ENCODE assay signal across 29 mouse cellular contexts in the genomic region with DNA sequence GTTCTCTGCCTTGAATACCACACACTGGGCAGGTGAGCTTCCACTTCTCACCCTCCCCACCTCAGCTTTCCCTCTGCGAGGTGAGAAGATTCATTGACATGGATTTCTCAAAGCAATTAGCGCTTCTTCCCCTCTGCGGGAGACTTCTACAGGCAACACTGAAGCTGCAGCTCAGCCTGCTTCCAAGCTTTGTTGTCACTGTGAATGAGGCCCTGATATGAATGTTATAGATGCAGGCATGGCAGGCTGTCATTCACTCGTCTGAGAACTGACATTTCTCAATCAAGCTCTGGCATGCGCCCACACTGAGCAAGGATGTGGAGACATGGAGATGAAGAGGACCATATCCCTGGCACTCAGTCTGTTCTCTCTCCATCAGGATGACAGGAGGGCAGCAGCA. TPM values are rescaled to one million over a fixed set of nuclear protein-coding genes. Genes with fewer than 3 reads are reported as not detected.
DNase-seq lines count a peak whose midpoint lies in the region; ATAC-seq and TF ChIP-seq lines count a peak whose summit lies in the region.
"Had no signal": no experiment of that assay in that cellular context is flagged by ENCODE, and none has a peak within 500 bp of the region (broad histone marks: within the 10 kb centered on the region; RNA-seq: fewer than 3 reads in every experiment).

No protein-coding gene starts in this region.

- no peak overlapping the region for H3K9ac ChIP-seq in forebrain, embryonic 14.5 days (ENCODE audit: low read length)
- no peak overlapping the region for H3K9ac ChIP-seq in forebrain, postnatal 0 days
- H3K9ac ChIP-seq in forebrain, embryonic 13.5 days: no peak overlapping the region
- H3K9ac ChIP-seq: embryonic facial prominence, embryonic 12.5 days; embryonic facial prominence, embryonic 15.5 days; heart, embryonic 13.5 days; hindbrain, embryonic 14.5 days; intestine, embryonic 15.5 days had no signal

- ATAC-seq in forebrain, embryonic 14.5 days: no peak
- ATAC-seq in forebrain, postnatal 0 days: peak; percentile 84
- no peak for ATAC-seq in forebrain, embryonic 13.5 days
- ATAC-seq: activated CD4-positive, CD25-positive, alpha-beta regulatory T cell, adult 4 months; intestine, embryonic 15.5 days had no signal

- H3K27ac ChIP-seq in forebrain, embryonic 14.5 days (ENCODE audit: low read depth, low read length): no peak overlapping the region
- H3K27ac ChIP-seq in forebrain, embryonic 10.5 days: no peak overlapping the region
- H3K27ac ChIP-seq in forebrain, postnatal 0 days (ENCODE audit: low read depth, low read length): no peak overlapping the region
- no peak overlapping the region for H3K27ac ChIP-seq in forebrain, embryonic 13.5 days
- H3K27ac ChIP-seq: embryonic facial prominence, embryonic 12.5 days; embryonic facial prominence, embryonic 15.5 days; heart, adult 2 months; heart, embryonic 10.5 days; heart, embryonic 13.5 days; hindbrain, embryonic 14.5 days; intestine, embryonic 15.5 days had no signal

- no peak for TF ChIP-seq CTCF in forebrain, postnatal 0 days (IDR thresholded peaks at IDR 0.05; ENCODE audit: low read depth)

- H3K4me1 ChIP-seq in forebrain, embryonic 14.5 days (ENCODE audit: control insufficient read depth, insufficient read depth, low read length): no peaks in the 10 kb centered on the region
- H3K4me1 ChIP-seq in forebrain, embryonic 10.5 days: no peaks in the 10 kb centered on the region
- no peaks in the 10 kb centered on the region for H3K4me1 ChIP-seq in forebrain, postnatal 0 days (ENCODE audit: insufficient read depth)
- H3K4me1 ChIP-seq in forebrain, embryonic 13.5 days: no peaks in the 10 kb centered on the region
- H3K4me1 ChIP-seq: embryonic facial prominence, embryonic 12.5 days; embryonic facial prominence, embryonic 15.5 days; heart, embryonic 13.5 days; intestine, embryonic 15.5 days had no signal

- no peak overlapping the region for H3K4me2 ChIP-seq in forebrain, embryonic 14.5 days (ENCODE audit: low read length)
- H3K4me2 ChIP-seq in forebrain, postnatal 0 days (ENCODE audit: low read depth): no peak overlapping the region
- no peak overlapping the region for H3K4me2 ChIP-seq in forebrain, embryonic 13.5 days
- H3K4me2 ChIP-seq: embryonic facial prominence, embryonic 12.5 days; embryonic facial prominence, embryonic 15.5 days; heart, embryonic 13.5 days; hindbrain, embryonic 14.5 days; intestine, embryonic 15.5 days had no signal

- H3K27me3 ChIP-seq in forebrain, embryonic 14.5 days (replicated peaks; ENCODE audit: control insufficient read depth, insufficient read depth, low read length): no peaks in the 10 kb centered on the region
- H3K27me3 ChIP-seq in forebrain, embryonic 10.5 days (ENCODE audit: poor library complexity, severe bottlenecking): no peaks in the 10 kb centered on the region
- no peaks in the 10 kb centered on the region for H3K27me3 ChIP-seq in forebrain, postnatal 0 days (ENCODE audit: insufficient read depth, low read length)
- H3K27me3 ChIP-seq in forebrain, embryonic 13.5 days: no peaks in the 10 kb centered on the region
- H3K27me3 ChIP-seq: embryonic facial prominence, embryonic 12.5 days; embryonic facial prominence, embryonic 15.5 days; heart, embryonic 13.5 days; intestine, embryonic 15.5 days had no signal

- no peaks in the 10 kb centered on the region for H3K9me3 ChIP-seq in forebrain, embryonic 14.5 days (replicated peaks; ENCODE audit: control insufficient read depth, low read length)
- no peaks in the 10 kb centered on the region for H3K9me3 ChIP-seq in forebrain, embryonic 10.5 days
- H3K9me3 ChIP-seq in forebrain, postnatal 0 days (ENCODE audit: low read length): no peaks in the 10 kb centered on the region
- no peaks in the 10 kb centered on the region for H3K9me3 ChIP-seq in forebrain, embryonic 13.5 days (replicated peaks)
- H3K9me3 ChIP-seq: embryonic facial prominence, embryonic 12.5 days; embryonic facial prominence, embryonic 15.5 days; heart, embryonic 10.5 days; heart, embryonic 13.5 days; intestine, embryonic 15.5 days had no signal

- WGBS in forebrain, embryonic 14.5 days: 66% methylated on average over 5 of the region's 5 CpGs
- 72% methylated on average over 5 of the region's 5 CpGs for WGBS in forebrain, embryonic 10.5 days
- WGBS in forebrain, postnatal 0 days: 52% methylated on average over 5 of the region's 5 CpGs
- WGBS in forebrain, embryonic 13.5 days: 59% methylated on average over 5 of the region's 5 CpGs

- H3K36me3 ChIP-seq in forebrain, embryonic 14.5 days (ENCODE audit: control insufficient read depth, insufficient read depth, low read length): no peaks in the 10 kb centered on the region
- H3K36me3 ChIP-seq in forebrain, embryonic 10.5 days (replicated peaks): no peaks in the 10 kb centered on the region
- H3K36me3 ChIP-seq in forebrain, postnatal 0 days (ENCODE audit: insufficient read depth): no peaks in the 10 kb centered on the region
- no peaks in the 10 kb centered on the region for H3K36me3 ChIP-seq in forebrain, embryonic 13.5 days (ENCODE audit: poor library complexity, severe bottlenecking)
- H3K36me3 ChIP-seq: embryonic facial prominence, embryonic 12.5 days; embryonic facial prominence, embryonic 15.5 days; heart, embryonic 10.5 days; heart, embryonic 13.5 days; intestine, embryonic 15.5 days had no signal

- DNase-seq in forebrain, embryonic 14.5 days (ENCODE audit: low spot score): peak; percentile 22
- no peak for DNase-seq in forebrain, embryonic 10.5 days (ENCODE audit: extremely low spot score, low spot score)
- peak; percentile 35 for DNase-seq in forebrain, postnatal 0 days
- peak; percentile 18 to 24 for DNase-seq in layer of hippocampus, postnatal 10 days (ENCODE audit: low spot score in 2 of 2)
- no peak for DNase-seq in layer of hippocampus, adult 9-10 months (ENCODE audit: low spot score)
- DNase-seq in right cerebral cortex, postnatal 4 days: peak; percentile 13
- DNase-seq in right cerebral cortex, postnatal 14 days: no peak
- DNase-seq: adrenal gland, adult 8-10 months; adrenal gland, postnatal 25 days; cerebellum, adult 11 months; cerebellum, adult 2 months; cerebellum, adult 9-11 months; cerebellum, postnatal 25 days; gastrocnemius, postnatal 10 days; gastrocnemius, postnatal 36 days; heart, adult 2 months; heart, postnatal 14 days; heart, postnatal 4 days had no signal

- no peak overlapping the region for H3K4me3 ChIP-seq in forebrain, embryonic 14.5 days (ENCODE audit: low read depth, low read length)
- no peak overlapping the region for H3K4me3 ChIP-seq in forebrain, embryonic 10.5 days
- no peak overlapping the region for H3K4me3 ChIP-seq in forebrain, postnatal 0 days (ENCODE audit: low read depth, low read length)
- H3K4me3 ChIP-seq in forebrain, embryonic 13.5 days: no peak overlapping the region
- H3K4me3 ChIP-seq: embryonic facial prominence, embryonic 12.5 days; embryonic facial prominence, embryonic 15.5 days; heart, adult 2 months; heart, embryonic 10.5 days; heart, embryonic 13.5 days; intestine, embryonic 15.5 days had no signal

RNA-seq across cellular contexts. Expression of a gene that starts 52.2 kb away (rescaled TPM):
- polyA plus RNA-seq in forebrain, embryonic 14.5 days (2014; fragmentation: Nextera tagmentation; extraction: Ambion mirVana): 0.74 and 1.1 TPM in 2 replicates
- polyA plus RNA-seq in forebrain, embryonic 10.5 days (2016; fragmentation: Nextera tagmentation; extraction: Ambion mirVana): 0.06 TPM in 1 of 2 replicates, not detected in the other
- total RNA-seq in forebrain, postnatal 0 days (2014; rRNA removed): 3.0 and 5.6 TPM in 2 replicates
- polyA plus RNA-seq in forebrain, postnatal 0 days (2015; fragmentation: Nextera tagmentation; extraction: Ambion mirVana): 1.4 and 2.4 TPM in 2 replicates
- 0.32 and 0.50 TPM in 2 replicates for polyA plus RNA-seq in forebrain, embryonic 13.5 days (2015; fragmentation: Nextera tagmentation; extraction: Ambion mirVana)
- total RNA-seq in layer of hippocampus, postnatal 10 days (2021): 10 to 100 TPM; 17.2 to 17.5 TPM
- total RNA-seq: common myeloid progenitor, adult 5-6 weeks; gastrocnemius, adult 18-20 months; gastrocnemius, postnatal 36 days; granulocyte monocyte progenitor cell, adult 5-6 weeks had no signal
- polyA plus RNA-seq: activated CD4-positive, CD25-positive, alpha-beta regulatory T cell, adult 4 months had no signal

Comparison
In these comparisons a context has a peak if more than half of its experiments do, and no peak if none do; other contexts are left out.
1. DNase-seq: peak in forebrain, embryonic 14.5 days (single experiment), forebrain, postnatal 0 days (single experiment), layer of hippocampus, postnatal 10 days (2 of 2) and right cerebral cortex, postnatal 4 days (single experiment); none in forebrain, embryonic 10.5 days (single experiment), layer of hippocampus, adult 9-10 months (single experiment) and right cerebral cortex, postnatal 14 days (single experiment).